Mouse (Mus musculus): Measurements from ENCODE around the gene Gm20388. TPM values are rescaled to one million over a fixed set of nuclear protein-coding genes. Genes with fewer than 3 reads are reported as not detected.

Gm20388 gene
- total RNA-seq, 2 experiments from 2014 or later = 10.7 TPM; not detected in 1

DNA sequence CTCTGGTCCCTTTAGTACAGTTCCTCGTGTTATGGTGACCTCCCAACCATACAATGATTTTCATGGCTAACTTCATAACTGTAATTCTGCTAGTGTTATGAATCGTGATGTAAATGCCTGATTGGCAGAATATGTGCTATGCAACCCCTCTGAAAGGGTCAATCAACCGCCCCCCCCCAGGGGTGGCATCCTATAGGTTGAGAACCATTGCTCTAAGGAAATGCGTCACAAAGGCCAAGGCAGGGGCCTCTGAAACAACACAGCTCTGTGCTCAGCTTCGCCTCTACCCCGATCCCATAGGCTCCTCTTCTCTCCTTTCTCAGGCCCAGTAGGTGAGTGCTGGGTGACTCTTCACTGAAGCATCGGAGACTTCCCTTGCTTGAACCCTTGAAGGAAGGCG lies 775.0 kb downstream of the Gm20388 start:
- DNase-seq (ENCODE audit: low spot score in 2 of 2) = no peak

DNA sequence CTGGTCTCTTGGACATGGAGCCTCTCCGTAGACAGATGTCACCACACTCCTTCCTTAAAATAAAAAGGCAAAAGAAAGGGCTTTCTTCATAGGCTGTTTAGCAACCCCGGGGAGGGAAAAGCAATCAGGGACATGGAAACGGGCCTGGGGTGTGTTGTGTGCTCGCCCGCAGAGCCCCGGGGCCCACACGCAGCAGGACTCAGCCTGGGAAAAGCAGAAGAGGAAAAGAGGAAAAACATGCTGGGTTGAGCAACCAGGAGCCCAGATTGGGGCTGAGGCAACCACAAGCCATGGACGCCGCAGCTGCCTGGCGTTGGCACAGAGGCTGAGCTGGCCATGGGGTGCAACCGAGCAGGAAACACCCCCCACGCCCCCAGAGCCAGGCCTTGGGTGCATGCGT lies 775.4 kb downstream of the Gm20388 start:
- DNase-seq (ENCODE audit: low spot score in 2 of 2) = no peak

DNA sequence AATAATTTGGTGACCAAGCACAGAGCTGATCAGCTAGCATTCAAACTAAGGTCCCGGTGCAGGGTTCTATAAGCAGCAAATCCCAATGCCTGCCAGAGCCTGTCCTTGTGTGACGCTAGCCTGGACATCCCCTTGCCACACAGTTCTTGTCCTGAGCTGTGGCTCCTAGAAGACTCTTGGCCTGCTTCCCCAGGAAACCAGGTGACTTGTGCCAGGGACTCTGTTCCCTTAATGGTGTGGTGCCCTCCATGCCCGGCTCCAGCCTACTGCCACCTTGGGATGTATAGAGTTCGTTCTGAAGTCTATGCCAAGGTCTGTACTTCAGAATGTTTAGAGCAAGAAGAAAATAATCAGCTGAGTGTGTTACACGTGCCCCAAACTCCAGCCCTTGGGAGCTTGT lies 775.9 kb downstream of the Gm20388 start:
- no peak for DNase-seq (ENCODE audit: low spot score in 2 of 2)

DNA sequence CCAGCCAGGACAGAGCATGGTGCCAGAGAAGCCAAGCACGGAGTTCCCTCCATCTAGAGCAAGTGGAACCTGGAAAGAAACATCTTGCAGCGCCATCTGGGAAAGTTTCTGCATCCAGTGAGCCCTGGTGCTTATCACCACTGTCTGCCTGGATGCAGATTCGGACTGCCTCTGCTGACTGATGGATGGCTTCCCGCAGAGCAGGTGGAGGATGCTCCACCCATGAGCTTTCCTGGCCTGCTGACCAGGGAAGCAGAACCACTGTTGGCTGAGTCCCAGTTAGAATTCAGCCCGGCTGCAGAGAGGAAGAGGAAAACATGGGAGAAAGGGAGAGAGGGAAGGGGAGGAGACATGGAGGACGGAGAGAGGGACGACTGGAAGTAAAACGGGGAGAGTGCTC lies 777.1 kb downstream of the Gm20388 start:
- DNase-seq (ENCODE audit: low spot score in 2 of 2) = no peak

DNA sequence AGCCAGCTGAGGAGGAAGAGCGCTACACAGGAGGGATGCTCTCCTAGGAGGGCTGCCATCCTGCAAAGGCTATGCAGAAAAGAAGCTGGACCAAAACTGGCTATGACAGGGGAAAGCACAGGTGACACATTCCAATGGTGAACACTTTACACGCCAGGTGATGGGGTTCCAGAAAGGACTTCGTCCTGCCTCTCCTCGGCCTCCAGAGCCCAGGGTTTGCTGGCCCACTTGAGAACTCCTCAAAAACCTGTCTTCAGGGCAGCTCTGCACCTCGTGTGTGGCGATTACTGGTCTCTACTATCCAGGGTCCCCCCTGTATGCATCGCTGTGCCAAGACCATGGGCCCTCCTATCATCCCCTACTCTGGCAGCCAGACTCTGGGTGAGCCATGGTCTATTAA lies 777.9 kb downstream of the Gm20388 start:
- DNase-seq (ENCODE audit: low spot score in 2 of 2) = no peak

DNA sequence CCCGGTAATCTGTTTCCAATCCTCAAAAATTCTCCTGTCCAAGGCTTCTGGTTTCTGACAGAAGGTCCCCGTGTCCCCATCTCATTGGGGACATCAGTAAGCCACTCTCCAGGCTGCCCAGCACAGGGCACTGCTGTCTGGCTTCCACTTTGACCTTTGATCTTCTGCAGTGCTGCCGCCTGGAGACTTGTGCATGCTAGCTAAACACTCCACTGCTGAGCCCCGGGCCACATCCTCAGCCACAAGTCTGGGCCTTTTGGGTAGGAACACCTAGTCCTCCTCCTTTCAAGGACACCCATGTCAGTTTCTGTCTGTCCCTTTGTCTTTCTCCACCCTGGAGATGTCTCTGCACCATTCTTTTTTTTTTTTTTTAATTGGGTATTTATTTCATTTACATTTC lies 782.3 kb downstream of the Gm20388 start:
- no peak for DNase-seq (ENCODE audit: low spot score in 2 of 2)

DNA sequence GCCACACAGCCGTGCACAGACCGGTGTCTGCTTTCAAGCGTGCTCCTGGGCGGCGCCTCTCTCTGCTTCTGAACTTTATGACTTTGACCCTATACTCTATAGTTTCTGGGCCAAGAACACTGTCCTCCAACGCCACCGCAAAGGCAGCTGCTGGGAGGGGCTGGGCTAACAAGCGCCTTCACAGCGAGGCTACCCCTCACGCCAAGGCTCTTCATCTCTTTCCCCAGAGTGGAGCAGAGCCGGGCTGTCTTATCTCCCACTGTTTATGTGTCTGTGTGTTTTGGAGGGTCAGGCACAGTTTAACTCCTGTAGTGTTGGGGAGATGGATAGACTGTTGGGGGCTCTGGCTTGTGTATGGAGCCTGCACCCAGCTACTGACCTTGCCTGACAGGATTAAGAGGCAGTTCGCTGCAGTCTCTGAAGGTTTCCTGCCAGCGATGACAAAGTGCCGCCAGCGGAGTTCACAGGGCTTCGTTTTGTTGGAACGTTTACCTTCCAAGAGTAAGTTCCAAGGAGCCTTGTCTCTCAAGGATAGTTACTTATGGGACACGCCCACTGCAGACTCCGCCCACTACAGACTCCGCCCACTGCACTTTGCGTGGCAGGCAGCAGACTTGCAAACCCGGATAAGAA lies 783.3 kb downstream of the Gm20388 start:
- no peak for DNase-seq (ENCODE audit: low spot score in 2 of 2)

DNA sequence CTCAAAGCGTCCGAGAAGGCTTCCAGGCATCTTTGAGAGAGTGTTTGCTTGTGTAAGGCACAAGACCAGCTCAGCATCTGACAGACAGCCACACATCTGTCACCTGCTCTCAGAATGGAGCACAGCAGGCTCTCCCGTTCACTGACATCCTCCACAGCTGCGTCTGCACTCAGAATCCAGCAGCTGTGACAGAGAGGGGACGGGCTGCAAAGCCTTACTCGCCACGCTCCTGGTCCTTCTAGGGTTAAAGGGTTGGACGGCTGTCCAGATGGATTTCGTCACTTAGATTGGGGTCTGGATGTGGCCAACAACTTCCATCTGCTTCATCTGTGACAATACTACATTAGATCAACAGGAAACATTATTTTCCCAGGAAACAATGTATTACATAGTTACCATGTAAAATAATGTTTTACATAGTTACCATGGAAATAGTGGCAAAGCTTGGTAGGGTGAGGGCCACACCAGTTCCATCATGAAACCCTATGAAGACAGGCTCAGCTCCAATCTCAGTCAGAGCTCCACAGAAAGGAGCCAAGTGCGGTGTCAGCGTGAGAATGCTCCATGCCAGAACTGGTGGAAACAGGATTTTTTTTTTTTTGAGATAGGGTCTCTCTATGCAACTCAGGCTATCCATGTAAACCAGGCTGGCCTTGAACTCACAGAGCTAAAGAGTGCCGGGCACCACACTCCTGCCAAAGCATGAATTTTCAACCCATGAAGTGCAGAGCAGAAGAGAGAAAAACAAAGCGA lies 785.9 kb downstream of the Gm20388 start:
- no peak for DNase-seq (ENCODE audit: low spot score in 2 of 2)

DNA sequence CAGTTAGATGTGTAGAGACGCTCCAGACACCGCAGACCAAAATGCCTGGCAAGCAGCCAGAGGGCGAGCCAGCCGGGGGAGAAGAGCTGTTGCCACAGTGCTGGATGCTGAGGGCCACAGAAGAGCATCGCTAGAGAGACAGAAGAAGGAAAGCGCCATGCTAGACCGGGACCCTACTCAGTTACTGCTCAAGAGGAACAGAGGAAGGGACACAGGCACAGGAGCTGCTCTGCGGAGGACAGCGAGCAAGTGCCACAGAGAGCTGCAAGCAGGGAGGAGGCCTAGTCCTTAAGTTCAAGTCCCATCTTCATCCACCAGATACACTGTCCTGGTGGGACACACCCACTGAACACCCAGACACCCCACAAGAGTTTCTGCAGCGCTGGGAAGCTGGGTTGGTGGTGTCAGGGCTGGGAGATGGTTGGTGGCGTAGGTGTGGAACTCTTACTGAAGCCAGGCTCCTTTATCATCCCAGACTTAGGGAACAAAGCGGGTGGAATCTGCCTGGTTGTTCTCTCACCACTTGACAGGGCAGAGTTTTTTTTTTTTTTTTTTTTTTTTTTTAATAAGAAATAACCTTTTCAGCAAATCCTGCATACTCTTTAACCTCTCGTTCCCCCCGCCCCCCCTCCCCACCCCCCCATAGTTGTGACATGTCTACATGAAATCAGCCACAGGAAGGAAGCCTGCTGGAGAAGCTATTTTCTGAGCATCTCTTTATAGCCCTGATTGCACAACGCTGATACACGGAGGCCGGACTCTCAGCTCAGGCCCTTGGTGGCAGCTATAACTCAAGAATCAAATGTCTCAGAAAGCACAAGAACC lies 786.7 kb downstream of the Gm20388 start:
- DNase-seq (ENCODE audit: low spot score in 2 of 2) = no peak

DNA sequence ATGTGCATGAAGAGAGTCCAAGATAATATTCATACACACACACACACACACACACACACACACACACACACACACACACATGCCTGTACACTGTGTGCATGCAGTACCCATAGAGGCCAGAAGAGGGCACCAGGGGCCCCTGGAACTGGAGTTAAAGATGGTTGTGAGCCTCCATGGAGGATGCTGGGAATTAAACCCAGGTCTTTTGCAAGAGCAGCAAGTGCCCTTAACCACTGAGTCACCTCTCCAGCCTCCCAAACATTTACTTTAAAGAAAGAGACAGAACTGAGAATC lies 787.3 kb downstream of the Gm20388 start:
- DNase-seq (ENCODE audit: low spot score in 2 of 2) = no peak

DNA sequence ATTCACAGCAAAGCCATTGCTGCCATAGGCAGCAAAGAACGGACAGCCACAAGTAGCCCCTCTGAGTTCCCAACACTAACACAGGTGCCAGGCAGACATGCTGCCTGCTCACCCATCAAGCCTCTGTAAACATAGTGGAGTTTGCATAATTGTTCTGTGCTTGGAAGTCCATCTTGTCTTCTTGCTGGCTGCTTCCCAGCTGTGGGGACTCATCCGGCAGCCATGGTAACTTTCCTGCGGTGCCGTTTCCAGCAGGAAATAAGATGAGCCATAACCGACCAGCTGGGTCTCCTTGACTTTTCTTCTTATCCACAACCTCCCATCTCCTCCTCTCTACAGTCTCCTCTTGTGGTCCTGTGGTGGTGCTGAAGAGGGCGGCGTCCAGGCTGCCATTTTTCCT lies 787.8 kb downstream of the Gm20388 start:
- no peak for DNase-seq (ENCODE audit: low spot score in 2 of 2)

DNA sequence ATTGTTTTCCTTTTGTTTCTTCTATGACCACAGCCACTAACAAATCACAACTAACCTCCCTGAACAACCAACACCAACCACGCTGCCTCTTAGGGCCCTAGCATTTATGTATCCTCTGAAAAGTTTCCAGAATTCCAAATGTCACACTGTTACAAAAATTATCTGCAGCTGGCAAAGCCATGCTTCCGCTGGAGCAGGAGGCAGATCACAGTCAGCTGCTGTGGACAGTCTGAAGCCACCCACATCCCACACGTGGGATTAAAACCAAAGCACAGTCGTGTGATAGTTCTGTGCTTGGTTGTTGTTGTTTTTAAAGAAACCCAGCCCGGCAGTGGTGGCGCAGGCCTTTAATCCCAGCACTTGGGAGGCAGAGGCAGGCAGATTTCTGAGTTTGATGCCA lies 788.4 kb downstream of the Gm20388 start:
- DNase-seq (ENCODE audit: low spot score in 2 of 2) = no peak

DNA sequence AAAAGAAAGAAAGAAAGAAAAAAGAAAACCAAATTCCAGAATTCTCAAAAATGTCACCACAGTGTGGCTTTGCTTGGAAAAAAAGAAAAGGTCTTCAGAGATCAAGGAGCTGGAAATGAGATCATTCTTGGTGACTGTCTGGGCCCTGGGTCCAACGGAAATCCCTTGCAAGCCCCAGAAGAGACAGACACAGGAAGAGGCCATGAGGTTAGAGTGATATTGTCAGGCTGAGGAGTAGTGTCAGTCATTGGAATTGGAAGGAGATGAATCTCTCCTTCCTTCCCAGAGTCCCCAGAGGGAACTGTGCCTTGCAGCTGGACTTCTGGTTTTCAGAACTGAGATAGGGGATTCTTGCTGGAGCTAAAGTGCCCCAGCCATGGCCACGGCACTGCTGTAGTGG lies 788.9 kb downstream of the Gm20388 start:
- no peak for DNase-seq (ENCODE audit: low spot score in 2 of 2)

DNA sequence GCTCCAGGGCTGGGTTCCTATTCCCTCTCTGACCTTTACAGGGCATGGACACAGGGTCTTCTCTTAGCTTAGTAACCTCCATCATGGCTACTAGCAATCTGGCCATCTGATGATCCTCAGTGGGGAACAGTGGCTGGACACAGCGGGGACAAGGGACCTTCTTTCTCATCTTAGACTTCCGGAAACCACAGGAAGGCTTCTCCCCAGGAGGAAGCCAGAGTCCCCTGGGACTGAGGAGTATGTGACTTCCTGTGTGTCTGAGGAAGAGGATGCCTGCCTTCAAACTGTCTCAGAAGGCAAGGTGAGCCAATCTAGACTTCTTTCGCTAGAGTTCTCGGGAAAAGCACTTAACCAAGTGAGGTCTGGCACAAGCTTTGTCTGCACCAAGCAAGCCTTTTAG lies 789.4 kb downstream of the Gm20388 start:
- no peak for DNase-seq (ENCODE audit: low spot score in 2 of 2)

DNA sequence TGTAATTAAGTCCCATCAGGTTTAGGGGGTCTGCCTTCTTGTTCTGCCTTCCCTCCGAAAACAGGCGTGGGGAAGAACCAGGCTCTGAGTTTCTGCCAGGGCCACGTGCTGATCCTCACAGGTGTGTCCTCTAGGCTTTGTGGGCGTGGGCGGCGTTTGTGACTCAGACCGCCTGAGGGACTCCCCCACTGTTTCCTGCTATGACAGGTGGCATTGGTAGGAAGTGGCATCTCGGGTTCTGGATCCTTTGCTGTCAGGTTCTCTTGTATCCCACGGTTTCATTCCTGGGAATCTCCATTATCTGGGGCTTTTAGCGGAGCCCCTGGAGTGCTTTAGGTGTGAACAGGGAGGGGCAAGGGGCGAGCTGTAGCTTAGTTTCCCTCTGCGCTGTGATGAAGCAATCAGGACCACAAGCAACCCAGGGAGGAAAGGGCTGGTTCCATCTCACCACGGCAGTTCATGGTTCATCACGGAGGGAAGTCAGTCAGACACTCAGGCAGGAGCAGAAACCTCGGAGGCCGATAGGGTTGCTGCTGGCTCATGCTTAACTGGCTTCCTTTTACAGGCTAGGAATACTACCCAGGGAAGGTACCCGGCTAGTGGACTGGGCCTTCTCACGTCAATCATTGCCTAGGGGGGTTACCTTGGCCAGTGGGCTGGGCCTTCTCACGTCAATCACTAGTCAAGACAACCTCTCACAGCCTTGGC lies 791.3 kb downstream of the Gm20388 start:
- DNase-seq (ENCODE audit: low spot score in 2 of 2) = peak in 1 of 2 experiments; percentile 23

DNA sequence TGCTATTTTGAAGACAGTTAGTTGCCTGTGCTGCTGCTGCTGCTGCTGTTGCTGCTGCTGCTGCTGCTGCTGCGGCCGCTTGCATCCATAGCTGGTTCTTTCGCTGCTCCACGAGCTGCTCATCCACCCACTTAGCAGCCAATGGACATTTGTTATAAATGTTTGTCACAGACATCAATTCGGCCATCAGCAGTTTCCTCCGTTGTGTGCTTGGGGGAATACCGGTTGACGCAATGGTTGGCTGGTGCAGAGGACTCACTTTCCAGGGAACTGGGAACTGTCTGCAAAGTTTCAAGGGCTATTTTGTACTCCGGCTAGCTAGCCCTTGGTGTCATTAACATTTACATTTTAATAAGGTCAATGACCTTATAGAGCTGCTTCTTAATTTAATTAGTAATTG lies 793.6 kb downstream of the Gm20388 start:
- no peak for DNase-seq (ENCODE audit: low spot score in 2 of 2)

DNA sequence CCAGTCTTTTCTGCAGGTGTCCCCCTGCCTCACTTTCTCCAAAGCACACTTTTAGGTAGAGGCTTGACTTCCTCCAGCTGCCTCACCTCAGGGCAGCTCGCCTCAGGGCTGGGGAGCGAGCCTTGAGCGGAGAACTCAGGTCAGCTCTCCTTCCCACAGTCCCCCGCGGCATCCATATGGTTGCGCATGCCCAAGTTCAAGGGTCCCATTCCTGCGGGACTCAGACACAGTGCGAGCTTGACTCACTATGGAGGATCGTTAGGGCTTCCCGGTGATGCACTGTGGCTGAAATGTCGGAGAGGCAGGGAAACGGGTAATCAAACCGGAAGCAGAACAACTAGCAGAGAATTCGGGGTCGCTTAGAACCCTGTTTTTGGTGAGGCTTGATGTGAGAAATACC lies 794.5 kb downstream of the Gm20388 start:
- no peak for DNase-seq (ENCODE audit: low spot score in 2 of 2)

DNA sequence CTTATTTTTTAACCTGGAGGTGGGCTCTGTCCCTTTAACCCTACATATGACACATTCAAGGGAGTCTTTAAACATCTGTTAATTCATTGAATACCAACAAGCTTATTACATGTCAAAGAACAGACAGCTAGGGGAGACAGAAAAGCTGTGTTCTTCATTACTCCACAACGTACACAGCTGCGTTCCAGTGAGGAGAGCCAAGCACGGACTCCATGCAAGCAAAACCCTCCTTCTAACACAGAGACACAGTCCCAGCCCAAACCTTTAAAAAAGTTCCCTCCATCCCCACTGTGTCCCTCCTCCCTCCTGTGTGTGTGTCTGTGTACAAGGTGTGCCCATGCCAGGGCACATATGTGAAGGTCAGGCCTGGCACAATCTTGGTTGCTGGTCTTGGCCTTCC lies 795.6 kb downstream of the Gm20388 start:
- no peak for DNase-seq (ENCODE audit: low spot score in 2 of 2)

DNA sequence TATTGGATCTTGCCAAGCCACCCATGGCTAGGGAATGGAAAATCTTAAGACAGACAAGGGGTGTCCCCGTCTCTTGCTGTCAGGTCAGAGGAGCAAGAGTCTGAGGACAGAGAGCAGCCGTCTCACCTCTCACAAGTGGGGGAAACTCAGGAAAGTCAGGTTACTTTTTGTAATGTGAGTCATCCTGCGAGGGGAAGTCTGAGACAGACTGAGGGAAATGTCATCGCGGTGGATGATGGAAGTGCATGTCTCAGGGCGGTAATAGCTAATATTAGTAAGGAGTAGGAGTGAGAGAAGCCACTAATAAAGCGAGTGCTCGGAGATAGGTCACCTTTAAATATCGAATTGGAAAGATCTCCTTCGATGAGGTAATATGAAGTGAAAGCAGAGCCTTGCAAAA lies 798.5 kb downstream of the Gm20388 start:
- no peak for DNase-seq (ENCODE audit: low spot score in 2 of 2)

DNA sequence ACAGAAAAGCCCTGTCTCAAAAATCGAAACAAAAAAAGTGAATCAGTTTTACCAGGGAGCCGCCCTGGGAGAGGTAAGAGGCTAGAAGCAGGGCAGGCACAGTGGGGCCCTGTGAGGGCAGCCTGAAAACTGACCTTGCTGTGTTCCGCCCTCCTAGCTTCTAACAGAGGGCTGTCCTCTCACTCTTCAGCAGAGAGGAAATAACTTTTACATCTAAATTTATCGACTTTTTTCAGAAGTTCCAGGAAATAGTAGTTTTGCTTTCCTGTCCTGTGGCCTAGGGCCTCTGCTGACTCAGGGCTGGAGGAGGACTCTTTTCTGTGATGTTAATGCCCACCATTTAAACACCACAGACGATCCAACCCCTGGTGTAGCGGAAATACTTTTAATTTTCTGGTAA lies 804.6 kb downstream of the Gm20388 start:
- DNase-seq (ENCODE audit: low spot score in 2 of 2) = no peak

DNA sequence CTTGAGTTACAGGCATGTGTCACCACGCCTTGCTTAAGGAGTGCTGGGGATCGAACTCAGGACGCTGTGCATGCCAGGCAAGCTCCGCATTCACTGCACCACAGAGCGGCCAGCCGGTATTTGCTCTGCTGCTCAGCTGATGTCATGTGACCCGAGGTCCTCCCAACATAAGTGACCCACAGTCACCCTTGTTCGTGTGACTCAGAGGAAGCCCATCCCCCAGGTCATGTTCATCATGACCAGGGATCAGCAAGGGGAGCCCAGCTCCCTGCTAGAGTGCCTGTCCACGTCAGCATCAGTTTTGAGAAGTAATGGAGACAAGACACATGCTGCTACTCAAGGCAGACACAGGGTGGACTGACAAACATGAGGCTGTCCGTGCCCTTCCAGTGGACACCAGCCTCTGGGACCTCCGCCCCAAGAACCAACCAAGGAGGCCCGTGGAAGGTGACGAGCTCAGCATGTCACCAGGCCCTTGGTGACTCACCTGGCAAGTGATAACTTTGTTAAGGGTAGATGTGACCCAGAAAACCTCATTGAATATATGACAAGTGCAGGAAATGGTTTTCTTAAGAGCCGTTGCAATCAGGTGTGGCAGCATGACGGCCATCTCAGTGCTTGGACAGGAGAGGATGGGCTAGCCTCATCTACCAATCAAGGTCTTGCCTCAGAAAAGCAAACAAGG lies 805.5 kb downstream of the Gm20388 start:
- no peak for DNase-seq (ENCODE audit: low spot score in 2 of 2)

Measured in layer of hippocampus, adult 18-20 months (tissue).